Mouse (Mus musculus) intestine, postnatal 0 days (tissue): Measurements from ENCODE around the gene Neurod2. TPM values are rescaled to one million over a fixed set of nuclear protein-coding genes. Genes with fewer than 3 reads are reported as not detected.

ENCODE experiments used
- ATAC-seq: fragments of 200-750 bp; cut with Nextera tagmentation; 2 replicates; pipeline ENCODE4 v1.8.0; 2017; ENCODE audit warnings: mild to moderate bottlenecking, moderate TSS enrichment, moderate library complexity
- H3K27ac ChIP-seq: fragments of 300-500 bp; sonication (generic); 2 replicates; pipeline ENCODE4 v1.5.1; 2014; ENCODE audit warnings: mild to moderate bottlenecking, low read depth, low read length, moderate library complexity
- H3K27me3 ChIP-seq: fragments of 300-500 bp; sonication (generic); replicated peaks from 2 replicates; pipeline ENCODE4 v1.6.1; 2014; ENCODE audit warnings: low read length, mixed read lengths; ENCODE audit not compliant: control insufficient read depth, insufficient read depth
- H3K36me3 ChIP-seq: fragments of 300-500 bp; sonication (generic); 2 replicates; pipeline ENCODE4 v1.6.1; 2014; ENCODE audit warnings: mild to moderate bottlenecking, moderate library complexity; ENCODE audit not compliant: control insufficient read depth, insufficient read depth
- H3K4me1 ChIP-seq: fragments of 300-500 bp; sonication (generic); replicated peaks from 2 replicates; pipeline ENCODE4 v1.6.1; 2014; ENCODE audit warnings: antibody characterized with exemption, low read length, mixed read lengths; ENCODE audit not compliant: control insufficient read depth, insufficient read depth
- H3K4me2 ChIP-seq: fragments of 300-500 bp; sonication (generic); replicated peaks from 2 replicates; pipeline ENCODE4 v1.6.1; 2014; ENCODE audit warnings: low read depth, mild to moderate bottlenecking, moderate library complexity
- H3K4me3 ChIP-seq: fragments of 300-500 bp; sonication (generic); 2 replicates; pipeline ENCODE4 v1.5.1; 2014; ENCODE audit warnings: low read depth, low read length
- H3K9ac ChIP-seq: fragments of 300-500 bp; sonication (generic); 2 replicates; pipeline ENCODE4 v1.6.1; 2014; ENCODE audit warnings: mild to moderate bottlenecking, low read depth, low read length
- H3K9me3 ChIP-seq: fragments of 300-500 bp; sonication (generic); 2 replicates; pipeline ENCODE4 v1.6.1; 2016; ENCODE audit warnings: mixed run types; ENCODE audit not compliant: control insufficient read depth
- CTCF ChIP-seq: sonication (generic); IDR thresholded peaks from 2 replicates; pipeline ENCODE4 v1.5.1; 2016; ENCODE audit warnings: low read depth, mild to moderate bottlenecking, control low read depth, antibody characterized with exemption, moderate library complexity
- WGBS: fragments of 180-500 bp; shearing (Covaris S2); extraction: QIAGEN DNeasy Blood & Tissue Kit; methylation state at CpG from one replicate; pipeline ENCODE4 v1.1.7; 2014; 5-methylcytosine and 5-hydroxymethylcytosine counted together
- polyA plus RNA-seq: library from polyadenylated mRNA; unstranded; fragments of >200 nt; fragmentation: Nextera tagmentation; extraction: Ambion mirVana; gene quantifications from 2 replicates; pipeline ENCODE4 v1.2.1, GENCODE M21; 2015

Gene Neurod2
- polyA plus RNA-seq, 1 experiment from 2014 or later: not detected

DNA sequence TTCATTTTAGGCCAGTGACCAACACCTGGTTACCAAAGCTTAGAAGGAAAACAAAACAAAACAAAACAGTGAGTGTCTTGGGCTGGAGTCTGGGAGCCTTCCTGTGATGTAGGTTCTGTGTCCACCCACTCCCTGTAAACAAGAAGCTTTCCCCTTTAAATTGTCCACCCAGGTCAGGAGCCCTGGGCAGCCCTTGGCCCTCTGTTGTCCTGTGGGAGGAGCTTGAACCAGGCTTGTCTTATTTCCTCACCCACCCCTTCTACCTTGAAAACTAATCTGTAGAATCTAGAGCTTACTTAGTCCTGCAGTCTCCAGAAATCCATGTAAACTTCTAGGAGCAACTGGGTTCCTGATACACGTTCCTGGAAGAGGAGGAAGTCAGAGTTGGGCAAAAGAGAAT, 7.3 kb downstream of the Neurod2 start:
- Histone ChIP-seq H3K27ac (no peak overlapping the region), H3K27me3 (peaks cover 95% of the 10 kb centered on the region), H3K4me3 (no peak overlapping the region), H3K9ac (no peak overlapping the region), H3K4me2 (no peak overlapping the region), H3K9me3 (no peaks in the 10 kb centered on the region), H3K4me1 (no peaks in the 10 kb centered on the region), H3K36me3 (no peaks in the 10 kb centered on the region)
- 0% methylated on average over 1 of the region's 1 CpGs for WGBS
- no peak for TF ChIP-seq CTCF
- no peak for ATAC-seq

DNA sequence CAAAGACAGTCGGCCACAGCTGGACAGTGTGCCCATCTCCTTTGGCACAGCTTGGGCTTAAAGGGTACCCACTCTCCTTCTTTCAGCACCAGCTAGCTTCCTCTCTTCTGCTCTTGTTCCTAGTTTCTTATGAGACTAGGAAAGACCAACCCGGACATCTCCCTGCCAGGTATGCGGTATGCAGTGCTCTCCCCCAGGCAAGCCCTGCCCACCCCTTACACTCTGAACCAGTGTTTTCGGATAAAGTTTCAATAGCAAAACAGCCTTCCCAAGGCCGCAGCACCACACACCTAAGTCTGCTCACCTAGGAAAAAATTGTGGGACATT, 7.8 kb downstream of the Neurod2 start:
- ATAC-seq: no peak
- no peak for TF ChIP-seq CTCF
- WGBS: 9% methylated on average over 5 of the region's 5 CpGs
- Histone ChIP-seq H3K4me1 (no peaks in the 10 kb centered on the region), H3K9ac (no peak overlapping the region), H3K4me2 (no peak overlapping the region), H3K36me3 (no peaks in the 10 kb centered on the region), H3K27me3 (peaks cover 95% of the 10 kb centered on the region), H3K27ac (no peak overlapping the region), H3K9me3 (no peaks in the 10 kb centered on the region), H3K4me3 (no peak overlapping the region)

DNA sequence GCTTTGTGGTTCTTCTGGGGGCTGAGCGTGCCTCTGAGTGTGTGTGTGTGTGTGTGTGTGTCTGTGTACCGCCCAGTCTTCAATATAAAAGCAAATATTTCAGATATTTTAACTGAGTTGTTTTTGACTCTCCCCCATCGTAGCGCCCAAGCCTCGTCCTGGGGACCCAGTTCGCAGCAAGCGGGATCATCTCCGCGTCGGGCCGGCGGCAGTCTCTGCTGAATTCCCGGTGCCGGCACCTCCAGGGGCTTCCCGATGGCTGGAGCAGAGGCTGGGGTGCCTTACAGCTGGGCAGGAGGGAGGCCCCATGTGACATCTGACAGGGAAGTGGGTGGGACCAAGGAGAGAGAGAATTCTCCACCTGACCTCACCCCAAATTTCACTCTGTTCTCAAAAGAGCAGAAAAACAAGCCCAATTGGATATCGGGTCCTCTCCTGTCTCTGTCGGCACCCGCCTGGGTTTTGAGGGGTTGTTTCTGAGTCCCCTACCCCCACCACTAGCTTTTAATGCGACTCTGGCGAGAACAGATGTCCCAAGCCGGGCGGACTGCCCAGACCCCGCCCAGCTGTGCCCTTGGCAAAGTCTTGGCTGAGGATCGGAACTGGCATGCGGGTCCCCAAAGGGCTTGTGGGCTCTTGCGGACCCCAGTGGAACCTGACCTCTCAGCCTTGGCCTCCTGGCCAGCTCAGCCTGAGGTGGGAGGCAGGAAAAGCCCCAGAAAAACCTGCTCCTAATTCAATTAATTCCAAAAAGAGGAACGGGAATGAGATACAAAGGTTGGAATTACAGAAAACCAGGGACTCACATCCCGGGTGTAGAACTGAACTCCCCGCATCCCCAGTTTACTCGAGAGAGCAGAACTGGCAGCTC, 8.4 kb downstream of the Neurod2 start:
- Histone ChIP-seq H3K9ac (no peak overlapping the region), H3K9me3 (no peaks in the 10 kb centered on the region), H3K27me3 (peaks cover 94% of the 10 kb centered on the region), H3K36me3 (no peaks in the 10 kb centered on the region), H3K4me1 (no peaks in the 10 kb centered on the region), H3K27ac (no peak overlapping the region), H3K4me2 (no peak overlapping the region), H3K4me3 (no peak overlapping the region)
- no peak for TF ChIP-seq CTCF
- 2% methylated on average over 30 of the region's 30 CpGs for WGBS
- ATAC-seq: no peak

DNA sequence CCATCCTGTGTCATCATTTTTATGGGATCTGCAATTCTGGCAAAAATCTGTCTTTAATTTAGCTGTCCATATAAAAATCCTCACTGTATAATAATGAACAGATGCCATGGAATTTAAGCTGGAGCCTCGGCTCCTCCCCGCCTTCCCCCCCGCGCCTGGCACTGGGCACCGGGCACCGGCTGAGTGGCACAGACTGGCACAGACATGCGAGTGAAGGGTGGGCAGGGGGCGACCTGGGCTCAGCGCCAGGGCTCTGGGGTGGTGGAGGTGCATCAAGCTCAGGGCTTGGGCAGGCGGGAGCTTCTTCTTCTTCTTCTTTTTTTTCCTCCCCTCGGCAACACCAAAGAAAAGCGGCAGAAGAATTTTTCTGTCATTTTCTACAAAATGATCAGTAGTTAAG, 9.1 kb downstream of the Neurod2 start:
- Histone ChIP-seq H3K4me1 (no peaks in the 10 kb centered on the region), H3K27me3 (peaks cover 94% of the 10 kb centered on the region), H3K9ac (no peak overlapping the region), H3K27ac (no peak overlapping the region), H3K36me3 (no peaks in the 10 kb centered on the region), H3K9me3 (no peaks in the 10 kb centered on the region), H3K4me2 (no peak overlapping the region), H3K4me3 (no peak overlapping the region)
- TF ChIP-seq CTCF: no peak
- ATAC-seq: no peak
- 11% methylated on average over 12 of the region's 12 CpGs for WGBS

DNA sequence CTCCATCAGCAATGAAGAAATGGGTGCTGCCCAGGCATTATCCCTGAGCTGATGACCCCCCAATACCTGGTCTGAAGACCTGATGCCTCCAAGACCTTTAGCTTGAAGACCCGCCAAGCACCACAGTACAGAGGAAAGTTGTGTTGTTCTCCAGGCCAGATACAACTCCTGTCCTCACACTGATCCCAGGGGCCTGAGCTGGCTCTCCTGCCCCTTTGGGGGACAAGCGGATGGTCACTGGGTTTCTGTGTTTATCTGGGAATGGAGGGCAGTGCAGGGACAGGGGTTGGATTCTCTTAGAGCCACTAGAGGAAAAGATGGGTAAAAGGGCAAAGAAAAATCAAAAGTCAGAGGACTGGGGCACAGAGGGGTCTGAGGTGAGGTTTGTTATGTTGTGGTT, 9.5 kb downstream of the Neurod2 start:
- no peak overlapping the region for H3K9ac ChIP-seq
- no peak for ATAC-seq
- H3K9me3 ChIP-seq: no peaks in the 10 kb centered on the region
- TF ChIP-seq CTCF: no peak
- 10% methylated on average over 2 of the region's 2 CpGs for WGBS
- no peak overlapping the region for H3K4me3 ChIP-seq
- H3K36me3 ChIP-seq: no peaks in the 10 kb centered on the region
- no peak overlapping the region for H3K4me2 ChIP-seq
- no peak overlapping the region for H3K27ac ChIP-seq
- H3K4me1 ChIP-seq: no peaks in the 10 kb centered on the region
- H3K27me3 ChIP-seq: peaks cover 92% of the 10 kb centered on the region

DNA sequence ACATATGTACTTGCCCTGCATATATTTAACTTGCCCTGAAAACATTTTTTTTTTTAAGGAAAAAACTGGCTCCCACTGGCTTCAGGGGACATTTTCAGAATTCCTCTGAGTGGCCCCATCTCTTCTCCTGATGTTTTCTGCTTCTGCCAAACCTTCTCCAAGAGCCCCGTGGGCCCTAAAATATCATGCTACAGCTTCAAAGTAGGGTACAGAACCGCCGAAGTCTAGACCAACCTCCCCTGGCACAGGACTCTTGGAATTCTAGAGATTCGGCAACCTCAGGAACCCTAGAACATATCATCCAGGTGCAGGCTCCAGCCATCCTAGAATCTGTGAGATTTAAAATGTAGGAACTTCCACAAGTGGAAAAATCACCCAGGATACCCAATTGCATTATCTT, 9.9 kb downstream of the Neurod2 start:
- Histone ChIP-seq H3K27me3 (peaks cover 92% of the 10 kb centered on the region), H3K9me3 (no peaks in the 10 kb centered on the region), H3K36me3 (no peaks in the 10 kb centered on the region), H3K9ac (no peak overlapping the region), H3K27ac (no peak overlapping the region), H3K4me3 (no peak overlapping the region), H3K4me1 (no peaks in the 10 kb centered on the region), H3K4me2 (no peak overlapping the region)
- no peak for TF ChIP-seq CTCF
- 24% methylated on average over 4 of the region's 4 CpGs for WGBS
- ATAC-seq: no peak

DNA sequence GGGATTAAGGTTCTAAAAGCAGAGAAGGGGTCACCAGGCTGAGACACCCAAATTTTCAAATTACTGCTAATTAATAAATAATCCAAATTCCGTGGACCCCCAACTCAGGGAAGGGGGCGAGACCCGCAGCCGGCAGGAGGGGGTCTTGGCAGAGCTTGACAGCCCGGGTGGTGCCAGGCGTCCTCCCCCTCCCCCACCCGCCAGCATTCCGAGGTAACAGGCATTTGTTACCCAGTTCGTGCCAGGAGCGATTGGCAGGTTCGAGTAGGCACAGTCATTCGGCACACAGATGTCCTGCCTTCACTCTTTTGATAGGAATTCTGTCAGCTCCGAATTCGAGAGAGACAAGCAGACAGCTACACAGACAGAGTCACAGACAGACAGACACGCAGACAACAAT, 10.3 kb downstream of the Neurod2 start:
- Histone ChIP-seq H3K4me3 (no peak overlapping the region), H3K9me3 (no peaks in the 10 kb centered on the region), H3K36me3 (no peaks in the 10 kb centered on the region), H3K27ac (no peak overlapping the region), H3K4me1 (no peaks in the 10 kb centered on the region), H3K4me2 (no peak overlapping the region), H3K27me3 (peaks cover 91% of the 10 kb centered on the region), H3K9ac (no peak overlapping the region)
- no peak for ATAC-seq
- WGBS: 8% methylated on average over 15 of the region's 15 CpGs
- no peak for TF ChIP-seq CTCF
